Mouse (Mus musculus) brain, embryonic 14.5 days (tissue): ENCODE data around the gene Ltbp1.

ENCODE experiments used
- CTCF ChIP-seq: fragments of 200-500 bp; IDR thresholded peaks from 2 replicates; pipeline ENCODE4 v1.5.1; 2012; ENCODE audit warnings: inconsistent platforms, mild to moderate bottlenecking, moderate library complexity, borderline replicate concordance; ENCODE audit not compliant: insufficient read depth, insufficient read length; ENCODE audit errors: extremely low read depth
- POLR2A ChIP-seq: fragments of 200-500 bp; IDR thresholded peaks from 2 replicates; pipeline ENCODE4 v1.6.1; 2012; ENCODE audit warnings: mild to moderate bottlenecking, inconsistent platforms, borderline replicate concordance; ENCODE audit not compliant: poor library complexity, insufficient read depth, insufficient read length, severe bottlenecking; ENCODE audit errors: extremely low read depth

GRCm38 (mm10) chr17:75378256-75378871 lies 373.0 kb downstream of the Ltbp1 start:
- TF ChIP-seq CTCF (no peak), POLR2A (no peak)
